Mouse (Mus musculus): ENCODE results near the gene Hmgcll1. TPM values are rescaled to one million over a fixed set of nuclear protein-coding genes. Genes with fewer than 3 reads are reported as not detected.

Gene Hmgcll1
- polyA plus RNA-seq (2015; fragmentation: Nextera tagmentation; extraction: Ambion mirVana): 0.20 and 0.63 TPM in 2 replicates

DNA sequence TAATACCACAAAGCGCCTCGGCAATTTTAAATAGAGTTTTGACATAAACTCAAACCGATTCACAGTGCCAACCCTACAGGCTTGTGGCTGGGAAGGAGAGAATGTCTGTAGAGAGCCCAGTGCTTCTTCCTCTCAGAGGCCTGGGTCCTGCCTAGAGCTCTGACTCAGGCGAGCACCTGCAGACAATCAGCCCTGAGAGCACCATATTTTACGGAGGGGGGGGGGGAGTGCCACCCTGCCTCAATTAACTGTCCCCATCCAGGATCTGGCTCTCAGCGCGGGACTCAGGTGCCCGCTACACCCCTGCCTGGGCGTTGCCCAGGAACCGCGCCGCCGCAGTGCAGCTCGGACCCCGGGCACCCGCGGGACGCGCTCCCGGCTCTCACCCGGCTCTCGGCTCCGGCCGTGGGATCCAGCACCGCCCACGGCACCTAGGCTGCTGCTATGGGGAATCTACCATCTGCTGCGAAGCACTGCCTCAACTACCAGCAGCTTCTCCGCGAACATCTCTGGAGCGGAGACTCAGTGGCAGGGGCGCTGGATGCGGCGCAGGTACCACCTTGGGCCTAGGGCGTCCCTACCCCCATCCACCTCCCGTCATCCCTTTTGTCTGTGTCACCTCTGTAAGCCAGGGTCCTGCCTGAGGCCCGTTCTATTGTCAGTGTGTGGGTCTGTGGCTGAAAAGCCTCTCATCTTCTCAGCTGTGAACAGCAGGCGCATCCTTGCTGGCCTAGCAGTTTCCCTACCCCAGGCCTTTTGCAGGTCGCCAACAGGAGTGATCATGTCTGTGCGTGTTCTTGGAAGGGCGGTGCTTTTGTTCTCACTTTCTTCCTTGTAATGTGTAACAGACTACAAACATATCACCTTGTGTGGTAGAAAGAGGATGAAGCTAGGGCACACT is at the start of gene Hmgcll1:
Gene Hmgcll1 (plus strand): TSS at position 225 of the 901 bp plus-strand sequence.
- DNase-seq (no peak), ATAC-seq (ENCODE audit: low read depth) (peak; percentile 79)
- Histone ChIP-seq H3K4me3 (replicated peaks) (peak within 1 kb of the TSS; percentile 59), H3K27ac (no peak within 1 kb of the TSS), H3K9me3 (replicated peaks) (no peaks in the 10 kb centered on the region), H3K4me1 (replicated peaks) (peaks cover 20% of the 10 kb centered on the region), H3K9ac (peak within 1 kb of the TSS; percentile 62), H3K4me2 (peak within 1 kb of the TSS; percentile 82), H3K27me3 (no peaks in the 10 kb centered on the region), H3K36me3 (no peaks in the 10 kb centered on the region)
- WGBS (ENCODE audit: insufficient replicate concordance): 14% methylated on average over 40 of the region's 40 CpGs

DNA sequence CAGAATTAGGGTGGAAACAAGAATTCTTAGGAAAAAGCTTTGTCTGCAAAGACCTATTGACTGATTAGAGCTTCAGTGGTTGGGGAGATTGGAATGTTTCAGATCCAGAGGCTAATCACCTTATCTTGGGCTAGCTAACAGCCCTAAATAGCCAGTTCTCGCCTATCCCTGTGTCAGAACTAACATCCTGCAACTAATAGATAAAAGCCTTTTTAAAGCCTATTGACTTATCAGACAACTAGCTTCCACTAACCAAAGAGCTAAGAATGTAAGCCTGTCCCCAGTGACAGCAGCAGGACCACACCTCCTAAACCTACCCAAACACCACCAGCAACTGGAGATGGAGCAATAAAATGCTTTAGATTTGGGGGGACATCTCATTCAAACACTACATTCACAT is 34.6 kb upstream of the Hmgcll1 start:
- Histone ChIP-seq H3K4me3 (replicated peaks) (no peak overlapping the region), H3K36me3 (no peaks in the 10 kb centered on the region), H3K9ac (no peak overlapping the region), H3K4me1 (replicated peaks) (peaks cover 37% of the 10 kb centered on the region), H3K27ac (peak overlapping the region; percentile 83), H3K27me3 (no peaks in the 10 kb centered on the region), H3K4me2 (peak overlapping the region; percentile 20; the same call in 1 of the 2 replicates), H3K9me3 (replicated peaks) (no peaks in the 10 kb centered on the region)
- DNase-seq: peak; percentile 56
- WGBS (ENCODE audit: insufficient replicate concordance): 17% methylated on average over 1 of the region's 1 CpGs
- ATAC-seq (ENCODE audit: low read depth): peak; percentile 99

DNA sequence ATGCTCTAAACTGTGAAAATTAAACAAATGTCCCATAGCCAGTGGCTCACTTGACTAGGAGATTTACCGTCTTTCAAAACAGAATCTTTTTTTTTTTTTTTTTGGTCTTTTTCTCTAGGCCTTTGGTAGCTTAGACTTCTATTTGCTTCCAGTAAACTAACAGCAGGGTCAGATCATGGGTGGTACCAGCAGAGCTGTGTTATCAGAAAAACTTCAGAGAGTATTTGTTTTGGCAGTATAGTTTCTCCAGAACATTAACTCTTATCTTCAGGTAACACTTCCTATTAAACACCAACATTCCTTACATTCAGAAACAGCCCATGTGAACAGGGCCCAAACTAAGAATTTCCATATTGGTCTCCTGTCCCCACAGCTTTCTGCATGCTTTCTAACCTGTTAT is 33.5 kb upstream of the Hmgcll1 start:
- ATAC-seq (ENCODE audit: low read depth): peak; percentile 68
- Histone ChIP-seq H3K4me3 (replicated peaks) (no peak overlapping the region), H3K4me1 (replicated peaks) (peaks cover 45% of the 10 kb centered on the region), H3K36me3 (no peaks in the 10 kb centered on the region), H3K27me3 (no peaks in the 10 kb centered on the region), H3K9ac (0 out of 2 replicates have a peak overlapping the region, but pooled peaks have one; percentile 17), H3K4me2 (peak overlapping the region; percentile 24; the same call in 1 of the 2 replicates), H3K27ac (peak overlapping the region; percentile 83), H3K9me3 (replicated peaks) (no peaks in the 10 kb centered on the region)
- peak; percentile 33 for DNase-seq
- 21% methylated on average over 1 of the region's 1 CpGs for WGBS (ENCODE audit: insufficient replicate concordance)

DNA sequence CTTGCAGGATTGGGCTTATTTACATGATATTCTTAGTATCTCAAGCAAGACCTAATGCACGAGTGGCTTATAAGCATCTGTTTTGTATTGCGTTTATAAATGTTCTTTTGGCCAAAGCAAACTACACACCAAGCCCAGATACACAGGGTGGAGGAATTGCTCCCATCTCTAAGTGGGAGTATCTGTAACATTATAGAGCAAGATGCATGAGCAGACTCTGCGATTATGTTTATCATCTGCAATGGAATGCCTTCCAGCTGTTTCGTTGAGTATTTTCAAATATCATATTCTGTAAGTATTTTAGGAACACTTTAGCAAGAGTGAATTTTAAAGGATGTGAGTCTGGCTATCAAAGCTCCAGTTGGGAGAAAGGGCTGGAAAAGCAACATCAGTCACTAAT is 25.2 kb upstream of the Hmgcll1 start:
- no peak overlapping the region for H3K4me3 ChIP-seq (replicated peaks)
- ATAC-seq (ENCODE audit: low read depth): no peak
- 73% methylated on average over 4 of the region's 4 CpGs for WGBS (ENCODE audit: insufficient replicate concordance)
- H3K9ac ChIP-seq: no peak overlapping the region
- DNase-seq: no peak
- no peaks in the 10 kb centered on the region for H3K9me3 ChIP-seq (replicated peaks)
- H3K4me1 ChIP-seq (replicated peaks): peaks cover 10% of the 10 kb centered on the region
- H3K27me3 ChIP-seq: no peaks in the 10 kb centered on the region
- H3K27ac ChIP-seq: no peak overlapping the region
- no peak overlapping the region for H3K4me2 ChIP-seq
- H3K36me3 ChIP-seq: no peaks in the 10 kb centered on the region

DNA sequence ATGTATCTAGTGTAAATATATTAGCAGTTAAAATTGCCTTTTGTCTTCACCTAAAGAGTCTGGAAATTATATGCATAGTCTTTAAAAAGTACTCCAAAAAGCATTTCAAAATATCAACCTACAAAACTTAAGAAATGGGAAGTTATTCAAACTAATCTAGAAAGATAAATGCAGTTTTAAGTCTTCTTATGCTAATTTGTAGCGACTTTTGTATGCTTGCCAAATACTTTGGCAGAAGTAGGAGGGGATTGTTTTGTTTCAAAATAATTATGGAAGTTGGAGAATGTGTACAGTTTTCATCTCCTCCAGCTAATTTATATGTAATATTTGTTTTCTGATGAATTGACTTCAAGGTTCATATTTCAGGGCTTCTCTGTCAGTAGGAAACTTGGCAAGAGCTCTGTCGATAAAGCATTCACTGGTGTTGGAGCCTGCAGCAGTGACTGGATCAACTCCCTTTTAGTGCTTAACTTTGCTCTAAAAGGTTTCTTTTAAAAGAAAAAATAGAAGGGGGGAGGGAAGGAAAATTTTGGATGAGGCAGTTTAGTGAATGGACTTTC is 15.8 kb upstream of the Hmgcll1 start:
- Histone ChIP-seq H3K9me3 (replicated peaks) (no peaks in the 10 kb centered on the region), H3K36me3 (no peaks in the 10 kb centered on the region), H3K27me3 (no peaks in the 10 kb centered on the region), H3K4me2 (no peak overlapping the region), H3K27ac (no peak overlapping the region), H3K4me1 (replicated peaks) (peaks cover 15% of the 10 kb centered on the region), H3K4me3 (replicated peaks) (no peak overlapping the region), H3K9ac (no peak overlapping the region)
- ATAC-seq (ENCODE audit: low read depth) (no peak), DNase-seq (no peak)
- WGBS (ENCODE audit: insufficient replicate concordance): 71% methylated on average over 2 of the region's 2 CpGs

DNA sequence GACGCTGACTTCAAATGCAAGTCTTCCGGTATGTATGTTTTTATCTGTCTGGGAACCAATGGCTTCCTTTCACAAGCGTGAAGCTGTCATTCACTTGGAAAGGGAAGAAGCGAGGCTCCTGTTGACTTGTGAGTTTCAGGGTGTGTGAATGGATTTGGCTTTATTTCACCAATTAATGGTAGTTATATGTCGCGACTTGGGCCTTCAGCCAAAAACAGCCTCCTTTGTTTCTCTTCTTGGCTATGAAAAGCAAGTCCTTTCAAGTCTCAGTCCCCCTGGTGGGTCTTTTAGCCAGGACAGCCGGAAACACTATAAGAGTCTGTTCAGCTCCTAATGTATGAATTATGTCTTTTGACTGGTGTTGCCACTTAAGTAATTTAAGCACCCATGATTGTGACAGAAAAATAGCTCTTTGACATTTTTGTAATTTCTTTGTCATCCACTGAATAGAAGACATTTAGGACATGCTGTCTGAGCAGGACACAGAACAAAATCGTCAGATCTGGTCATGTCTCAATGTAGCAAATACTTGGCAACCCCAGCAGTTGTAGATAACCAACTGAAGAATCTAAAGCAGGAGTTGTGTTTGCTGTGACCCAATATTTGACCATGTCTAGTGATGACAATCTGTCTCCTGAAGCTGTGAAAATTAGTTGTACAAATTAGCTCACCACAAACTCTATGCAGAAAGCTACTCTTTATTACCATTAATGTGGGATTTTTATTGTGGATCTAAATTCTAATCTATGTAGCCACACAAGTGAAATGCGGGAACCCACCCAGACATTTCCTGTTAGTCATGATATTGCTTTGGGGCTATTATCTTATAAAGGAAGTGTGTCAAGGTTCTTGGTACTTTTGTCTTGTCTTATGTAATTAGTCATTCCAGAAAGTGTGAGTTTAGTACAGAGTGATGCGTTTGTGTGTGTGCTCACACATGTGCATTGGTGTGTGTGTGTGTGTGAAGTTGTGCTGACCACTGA is 13.5 kb upstream of the Hmgcll1 start:
- DNase-seq (no peak), ATAC-seq (ENCODE audit: low read depth) (peak; percentile 51; the same call in 1 of the 2 replicates)
- 55% methylated on average over 10 of the region's 10 CpGs for WGBS (ENCODE audit: insufficient replicate concordance)

DNA sequence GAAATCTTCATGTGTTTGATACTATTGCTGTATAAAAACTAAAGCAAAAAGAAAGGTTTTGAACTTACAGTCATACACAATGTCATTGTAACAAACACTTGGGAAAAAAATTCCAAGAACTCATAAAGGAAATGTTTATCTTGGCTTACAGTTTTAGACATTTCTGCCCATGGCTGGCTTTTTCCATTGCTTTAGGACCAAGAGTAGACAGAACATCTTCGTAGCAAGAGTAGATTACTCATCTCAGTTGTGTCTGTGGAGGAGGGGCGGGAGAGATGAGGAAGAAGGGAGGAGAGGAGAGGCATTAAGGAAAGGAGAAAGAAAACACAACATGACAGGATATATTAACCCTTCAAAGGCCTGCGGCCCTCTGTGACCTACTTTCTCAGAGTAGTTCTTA is 11.6 kb upstream of the Hmgcll1 start:
- Histone ChIP-seq H3K27ac (no peak overlapping the region), H3K27me3 (no peaks in the 10 kb centered on the region), H3K36me3 (no peaks in the 10 kb centered on the region), H3K9ac (no peak overlapping the region), H3K4me1 (replicated peaks) (peaks cover 15% of the 10 kb centered on the region), H3K4me3 (replicated peaks) (no peak overlapping the region), H3K4me2 (no peak overlapping the region), H3K9me3 (replicated peaks) (no peaks in the 10 kb centered on the region)
- WGBS (ENCODE audit: insufficient replicate concordance): 66% methylated on average over 3 of the region's 3 CpGs
- ATAC-seq (ENCODE audit: low read depth): no peak
- DNase-seq: no peak

More for the DNA sequence above, 13.5 kb upstream of the Hmgcll1 start:
- Histone ChIP-seq H3K4me3 (replicated peaks) (no peak overlapping the region), H3K9me3 (replicated peaks) (no peaks in the 10 kb centered on the region), H3K4me1 (replicated peaks) (peaks cover 15% of the 10 kb centered on the region), H3K27me3 (no peaks in the 10 kb centered on the region), H3K9ac (no peak overlapping the region), H3K27ac (no peak overlapping the region), H3K4me2 (no peak overlapping the region), H3K36me3 (no peaks in the 10 kb centered on the region)

DNA sequence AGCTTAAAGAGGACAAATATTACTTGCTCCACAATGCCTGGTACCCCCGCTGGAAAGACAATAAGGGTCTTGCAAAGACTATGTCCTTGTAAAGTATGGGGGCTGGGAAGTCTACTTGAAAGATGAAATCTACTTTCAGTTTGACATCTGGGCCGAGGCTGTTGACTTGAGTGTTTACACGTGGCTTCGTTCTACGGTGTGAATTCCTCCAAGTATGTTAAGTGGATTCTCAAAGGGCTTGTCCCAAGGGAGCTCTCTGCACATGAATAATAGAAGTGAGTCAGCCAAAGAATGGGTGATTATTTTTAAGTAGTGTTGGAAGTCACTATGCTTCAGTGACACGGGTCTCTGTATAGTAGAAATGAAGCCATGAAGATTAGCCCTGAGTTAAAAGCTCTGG is 11.0 kb upstream of the Hmgcll1 start:
- no peaks in the 10 kb centered on the region for H3K9me3 ChIP-seq (replicated peaks)
- H3K36me3 ChIP-seq: no peaks in the 10 kb centered on the region
- H3K27ac ChIP-seq: no peak overlapping the region
- no peak overlapping the region for H3K9ac ChIP-seq
- peaks cover 15% of the 10 kb centered on the region for H3K4me1 ChIP-seq (replicated peaks)
- H3K4me2 ChIP-seq: no peak overlapping the region
- H3K27me3 ChIP-seq: no peaks in the 10 kb centered on the region
- DNase-seq: no peak
- H3K4me3 ChIP-seq (replicated peaks): no peak overlapping the region
- ATAC-seq (ENCODE audit: low read depth): no peak
- WGBS (ENCODE audit: insufficient replicate concordance): 67% methylated on average over 6 of the region's 6 CpGs

DNA sequence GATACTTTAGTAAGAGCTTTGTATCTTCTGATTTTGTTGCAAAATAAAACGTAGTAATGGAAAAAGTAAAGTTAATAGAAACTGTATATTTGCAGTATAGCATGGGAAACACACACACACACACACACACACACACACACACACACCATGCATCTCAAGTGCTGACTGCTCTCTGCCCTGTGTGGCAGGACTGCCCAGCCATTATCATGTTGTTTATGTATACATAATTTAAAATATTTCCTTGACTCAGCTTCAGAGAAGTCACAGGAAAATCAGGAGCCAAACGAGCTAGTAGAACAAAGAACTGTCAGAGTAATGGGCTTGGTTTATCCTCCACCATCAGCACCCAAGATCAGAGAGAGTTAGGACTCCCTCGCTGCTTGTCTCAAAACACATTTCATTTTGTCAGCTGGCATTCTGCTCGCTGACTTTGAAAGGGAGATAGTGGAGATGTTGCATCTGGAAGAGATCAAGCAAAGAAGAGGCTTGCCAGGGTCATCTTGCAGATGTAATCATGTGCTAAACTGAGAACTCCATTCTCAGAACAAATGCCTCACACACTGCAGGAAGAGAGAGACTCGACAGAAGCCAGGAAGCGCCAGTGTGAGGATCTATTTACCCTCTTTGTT is 7.2 kb upstream of the Hmgcll1 start:
- H3K27ac ChIP-seq: no peak overlapping the region
- peaks cover 6% of the 10 kb centered on the region; the same call in 1 of the 2 replicates for H3K4me1 ChIP-seq (replicated peaks)
- no peak overlapping the region for H3K4me3 ChIP-seq (replicated peaks)
- ATAC-seq (ENCODE audit: low read depth) (no peak), DNase-seq (no peak)
- WGBS (ENCODE audit: insufficient replicate concordance): 26% methylated on average over 6 of the region's 6 CpGs
- H3K4me2 ChIP-seq: no peak overlapping the region
- no peaks in the 10 kb centered on the region for H3K9me3 ChIP-seq (replicated peaks)
- H3K36me3 ChIP-seq: no peaks in the 10 kb centered on the region
- H3K27me3 ChIP-seq: no peaks in the 10 kb centered on the region
- H3K9ac ChIP-seq: no peak overlapping the region

DNA sequence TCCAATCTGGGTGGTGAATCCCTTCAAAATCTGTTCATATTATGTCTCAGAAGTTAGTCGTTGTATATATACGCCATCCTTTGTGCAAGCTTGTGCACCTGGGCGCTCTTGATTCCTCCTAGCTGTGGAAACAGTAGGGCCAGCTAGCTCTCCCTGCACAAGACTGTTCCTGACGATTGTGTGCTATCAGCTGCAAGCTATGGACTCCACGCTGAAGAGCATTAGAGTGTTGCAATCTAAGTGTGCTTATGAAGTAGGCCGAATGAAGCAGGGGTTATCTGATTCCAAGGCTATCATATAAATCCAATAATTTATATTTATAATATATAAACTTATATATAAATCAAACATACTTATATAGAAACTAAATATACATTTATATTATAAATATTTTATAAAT is 866 bp upstream of the Hmgcll1 start:
- DNase-seq: no peak
- WGBS (ENCODE audit: insufficient replicate concordance): 55% methylated on average over 6 of the region's 6 CpGs
- ATAC-seq (ENCODE audit: low read depth): 0 out of 2 replicates have a peak, but pooled peaks have one; percentile 49
- Histone ChIP-seq H3K4me2 (no peak overlapping the region), H3K9ac (no peak overlapping the region), H3K27me3 (no peaks in the 10 kb centered on the region), H3K36me3 (no peaks in the 10 kb centered on the region), H3K4me1 (replicated peaks) (peaks cover 20% of the 10 kb centered on the region), H3K9me3 (replicated peaks) (no peaks in the 10 kb centered on the region), H3K27ac (no peak overlapping the region), H3K4me3 (replicated peaks) (no peak overlapping the region)
